Mouse (Mus musculus) skeletal muscle tissue, postnatal 0 days (tissue): ENCODE results near the gene Maff. TPM values are rescaled to one million over a fixed set of nuclear protein-coding genes. Genes with fewer than 3 reads are reported as not detected.

Experiments
- microRNA counts: library from miRNA; unstranded; fragments of <30 nt; microRNA quantifications from one replicate; lab custom pipeline; 2015
- microRNA-seq, 2 experiments: library from miRNA; unstranded; fragments of <30 nt; microRNA quantifications; one replicate each; pipeline ENCODE4; 2016
- polyA plus RNA-seq: library from polyadenylated mRNA; unstranded; fragments of >200 nt; fragmentation: Nextera tagmentation; extraction: Ambion mirVana; gene quantifications from 2 replicates; pipeline ENCODE4 v1.2.1, GENCODE M21; 2015

The Maff gene
- 1.4 and 1.7 TPM in 2 replicates for polyA plus RNA-seq

GRCm38 (mm10) chr15:79346051-79346793 lies at the start of gene Maff:
Maff (plus strand) TSS chr15:79346621.

GRCm38 (mm10) chr15:79328058-79328938 lies 18.1 kb upstream of the Maff start, which contains the start of gene Pla2g6:
Pla2g6 (minus strand) TSS chr15:79328390.

GRCm38 (mm10) chr15:79402836-79403762 lies 56.7 kb downstream of the Maff start, which contains the start of gene Tmem184b:
Tmem184b (minus strand) TSS chr15:79403569.

MicroRNAs encoded within 50 kb of the gene (microRNA counts, 519-probe panel; counts per million panel counts)
- microRNA mmu-miR-1943 (lab: Ali Mortazavi, UCI) = 296 counts per million, percentile 58 among the panel's probes with 10 or more counts

Small RNA genes within 50 kb of the gene (microRNA-seq; reads per million reads assigned to microRNA genes)
- 1.3 to 1.7 reads per million in 2 experiments for gene Mir1943

Other genes with a start within 250 kb of the Maff start
- gene Micall1, start 237.7 kb upstream of the Maff start, polyA plus RNA-seq = 9.3 and 9.6 TPM in 2 replicates
- gene Polr2f, start 205.6 kb upstream of the Maff start, polyA plus RNA-seq = 219 and 228 TPM in 2 replicates
- 4.1 and 4.4 TPM in 2 replicates for gene 1700088E04Rik, start 205.4 kb upstream of the Maff start, polyA plus RNA-seq
- 4.1 and 4.3 TPM in 2 replicates for gene Sox10, start 181.4 kb upstream of the Maff start, polyA plus RNA-seq
- gene Pick1, start 117.4 kb upstream of the Maff start, polyA plus RNA-seq = 19.0 and 19.8 TPM in 2 replicates
- 0.64 and 0.83 TPM in 2 replicates for gene Gm49486, start 117.2 kb upstream of the Maff start, polyA plus RNA-seq
- gene Slc16a8, start 91.9 kb upstream of the Maff start, polyA plus RNA-seq = 0.63 and 1.1 TPM in 2 replicates
- 23.0 and 24.6 TPM in 2 replicates for gene Baiap2l2, start 61.1 kb upstream of the Maff start, polyA plus RNA-seq
- 10.3 and 11.1 TPM in 2 replicates for gene Pla2g6, start 18.2 kb upstream of the Maff start, polyA plus RNA-seq
- 43.1 and 46.5 TPM in 2 replicates for gene Tmem184b, start 56.9 kb downstream of the Maff start, polyA plus RNA-seq
- 63.4 and 64.3 TPM in 2 replicates for gene Csnk1e, start 108.9 kb downstream of the Maff start, polyA plus RNA-seq
- not detected in 2 replicates for gene Kcnj4, start 158.6 kb downstream of the Maff start, polyA plus RNA-seq
- gene Kdelr3, start 169.8 kb downstream of the Maff start, polyA plus RNA-seq = 53.3 and 84.0 TPM in 2 replicates
- gene Ddx17, start 200.1 kb downstream of the Maff start, polyA plus RNA-seq = 15.3 and 15.8 TPM in 2 replicates